Mouse (Mus musculus): Measurements from ENCODE around the gene 4930524B15Rik. TPM values are rescaled to one million over a fixed set of nuclear protein-coding genes. Genes with fewer than 3 reads are reported as not detected.
"Not testable (repeated sequence)": the region's sequence is repeated elsewhere in the genome, so short reads cannot be mapped to it uniquely, and the experiment has no call there.

The 4930524B15Rik gene
- polyA plus RNA-seq, 1 experiment from 2014 or later, result 0.11 TPM

DNA sequence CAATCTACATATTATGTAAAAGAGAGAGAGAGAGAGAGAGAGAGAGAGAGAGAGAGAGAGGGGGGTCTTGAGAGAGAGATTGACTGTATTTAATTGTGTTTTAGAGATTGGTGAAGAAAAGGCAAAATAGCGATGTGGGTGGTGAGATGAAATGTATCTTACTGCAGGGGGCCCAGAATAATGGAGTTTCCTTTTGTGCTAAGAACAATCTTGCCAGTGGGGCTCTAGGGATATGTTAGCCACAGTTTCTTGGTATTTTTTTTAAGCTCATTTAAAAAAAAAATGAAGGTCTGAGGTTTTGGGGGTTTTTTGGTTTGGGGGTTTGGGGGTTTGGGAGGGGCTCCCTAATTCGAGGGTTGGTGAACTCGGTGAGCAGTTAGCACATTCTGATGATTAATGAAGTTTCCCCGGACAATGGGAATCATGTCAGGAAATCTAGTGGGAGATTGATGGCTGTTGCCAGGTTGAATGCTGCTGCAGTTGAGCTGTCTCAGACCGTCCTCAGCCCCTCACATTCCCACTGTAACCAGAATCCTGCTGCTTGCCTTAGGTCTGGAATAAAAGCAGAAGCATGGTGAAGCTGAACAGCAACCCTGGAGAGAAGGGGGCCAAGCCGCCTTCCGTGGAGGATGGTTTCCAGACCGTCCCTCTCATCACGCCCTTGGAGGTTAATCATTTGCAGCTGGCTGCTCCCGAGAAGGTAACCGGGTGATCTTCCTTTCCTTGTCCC, 36.0 kb downstream of the 4930524B15Rik start:
- Histone ChIP-seq H3K36me3 (peaks cover 31% of the 10 kb centered on the region), H3K4me3 (peak overlapping the region; percentile 53), H3K9me3 (replicated peaks) (peaks cover 10% of the 10 kb centered on the region), H3K4me1 (peaks cover 47% of the 10 kb centered on the region), H3K27me3 (ENCODE audit: low read depth, poor library complexity, severe bottlenecking) (0 out of 2 replicates have a peak, but pooled peaks cover 4% of the 10 kb centered on the region), H3K27ac (replicated peaks) (peak overlapping the region; percentile 88)
- peak; percentile 43 for DNase-seq (ENCODE audit: low spot score)
- 3% methylated on average over 11 of the region's 11 CpGs for WGBS

DNA sequence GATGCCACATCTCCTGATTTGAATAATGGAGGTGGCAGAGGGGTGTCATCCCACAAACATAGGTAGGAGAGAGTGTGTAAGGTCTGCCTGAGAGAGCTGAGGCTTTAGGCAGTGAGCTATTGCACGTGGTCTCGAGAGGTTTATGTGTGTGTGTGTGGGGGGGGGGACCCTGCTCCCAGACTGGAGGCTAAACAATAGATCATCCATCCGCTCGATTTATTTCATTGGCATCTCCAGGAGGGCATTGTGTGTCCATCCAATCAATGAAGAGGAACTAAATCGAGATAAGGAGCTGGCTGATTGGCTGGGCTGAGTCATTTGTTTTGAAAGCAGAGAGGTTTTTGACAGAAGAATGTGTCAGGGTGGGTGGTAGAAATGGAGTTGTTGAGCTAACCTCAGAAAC, 37.3 kb downstream of the 4930524B15Rik start:
- peak; percentile 65 for DNase-seq (ENCODE audit: low spot score)
- H3K27me3 ChIP-seq (ENCODE audit: low read depth, poor library complexity, severe bottlenecking), result 0 out of 2 replicates have a peak, but pooled peaks cover 4% of the 10 kb centered on the region
- H3K27ac ChIP-seq (replicated peaks), result peak overlapping the region; percentile 88
- WGBS, result 6% methylated on average over 5 of the region's 5 CpGs
- peaks cover 47% of the 10 kb centered on the region for H3K4me1 ChIP-seq
- H3K36me3 ChIP-seq, result peaks cover 44% of the 10 kb centered on the region
- peak overlapping the region; percentile 53 for H3K4me3 ChIP-seq
- peaks cover 23% of the 10 kb centered on the region for H3K9me3 ChIP-seq (replicated peaks)

DNA sequence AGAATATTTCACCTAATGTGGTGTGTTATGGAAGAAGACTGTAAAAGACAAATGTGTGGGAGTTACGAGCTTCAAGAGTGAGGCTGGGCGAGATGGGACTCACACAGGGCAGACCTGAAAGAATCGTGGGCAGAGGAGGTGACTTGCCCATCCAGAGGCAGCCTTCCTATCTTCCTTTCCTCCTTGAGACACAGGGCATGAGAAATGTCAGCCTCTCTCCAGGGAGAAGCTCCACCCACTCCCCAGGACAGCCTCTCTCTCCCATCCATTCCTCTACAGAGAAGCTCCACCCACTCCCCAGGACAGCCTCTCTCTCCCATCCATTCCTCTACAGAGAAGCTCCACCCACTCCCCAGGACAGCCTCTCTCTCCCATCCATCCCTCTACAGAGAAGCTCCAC, 42.7 kb downstream of the 4930524B15Rik start:
- H3K27ac ChIP-seq (replicated peaks), result 0 out of 2 replicates have a peak overlapping the region, but pooled peaks have one; percentile 9
- H3K4me3 ChIP-seq; H3K27me3 ChIP-seq (ENCODE audit: low read depth, poor library complexity, severe bottlenecking); DNase-seq (ENCODE audit: low spot score): not testable (repeated sequence)
- H3K4me1 ChIP-seq, result peaks cover 53% of the 10 kb centered on the region
- WGBS, result 85% methylated on average over 3 of the region's 3 CpGs
- H3K9me3 ChIP-seq (replicated peaks), result peaks cover 27% of the 10 kb centered on the region
- peaks cover 50% of the 10 kb centered on the region for H3K36me3 ChIP-seq

DNA sequence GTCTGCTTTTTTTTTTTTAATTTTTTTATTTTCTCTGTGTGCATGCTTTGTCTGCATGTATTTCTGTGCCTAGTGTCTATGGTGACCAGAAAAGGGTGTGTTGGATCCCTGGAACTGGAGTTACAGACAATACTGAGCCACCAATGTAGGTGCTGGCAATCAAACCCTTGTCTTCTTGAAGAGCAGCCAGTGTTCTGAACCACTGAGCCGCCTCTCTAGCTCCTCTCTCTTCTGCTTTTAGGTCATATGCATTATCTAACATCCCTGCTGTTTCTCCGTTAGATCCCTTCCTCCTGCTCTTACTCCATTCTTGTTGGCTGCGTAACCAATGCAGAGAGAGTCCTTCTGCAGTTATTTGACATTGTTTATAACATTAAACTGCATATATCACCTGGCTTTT, 43.5 kb downstream of the 4930524B15Rik start:
- H3K36me3 ChIP-seq, result peaks cover 48% of the 10 kb centered on the region
- WGBS, result 85% methylated on average over 3 of the region's 3 CpGs
- H3K27me3 ChIP-seq (ENCODE audit: low read depth, poor library complexity, severe bottlenecking), result no peaks in the 10 kb centered on the region
- peaks cover 45% of the 10 kb centered on the region for H3K4me1 ChIP-seq
- DNase-seq (ENCODE audit: low spot score), result no peak
- peak overlapping the region; percentile 86 for H3K27ac ChIP-seq (replicated peaks)
- peaks cover 27% of the 10 kb centered on the region for H3K9me3 ChIP-seq (replicated peaks)
- no peak overlapping the region for H3K4me3 ChIP-seq

DNA sequence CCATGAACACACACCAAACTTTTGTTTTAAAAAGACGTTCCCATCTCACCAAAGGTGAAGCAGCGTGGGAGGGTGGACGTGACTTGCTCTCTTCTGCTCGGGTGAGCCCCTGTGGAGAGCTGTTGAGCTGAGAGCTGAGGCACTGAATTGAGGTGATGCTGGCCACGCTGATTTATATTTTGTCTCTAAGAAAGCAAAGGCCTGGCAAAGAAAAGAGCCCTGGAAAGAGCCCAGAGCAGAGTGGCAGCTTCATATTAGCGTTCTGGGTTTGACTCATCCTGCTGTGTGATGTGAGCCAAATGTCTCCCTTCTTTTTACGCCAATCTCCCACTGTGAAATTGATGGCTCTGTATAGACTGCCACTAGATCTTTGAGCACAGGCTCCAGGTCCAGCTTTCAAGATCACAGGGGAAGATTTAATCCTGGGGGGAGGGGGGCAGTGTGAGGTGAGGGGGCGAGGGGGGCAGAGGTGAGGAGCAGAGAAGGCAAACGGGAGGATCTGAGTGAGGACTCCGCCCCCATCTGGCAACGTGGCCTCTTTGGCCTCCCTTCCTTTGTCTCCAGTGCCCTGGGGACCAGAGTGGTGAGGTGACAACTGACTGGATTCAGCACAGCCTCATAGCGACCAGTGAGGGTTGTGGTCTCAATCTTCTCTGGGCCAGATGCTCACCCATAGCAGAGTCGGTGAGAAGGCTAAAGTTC, 44.7 kb downstream of the 4930524B15Rik start:
- H3K27me3 ChIP-seq (ENCODE audit: low read depth, poor library complexity, severe bottlenecking), result no peaks in the 10 kb centered on the region
- peak overlapping the region; percentile 2; the same call in 1 of the 2 replicates for H3K4me3 ChIP-seq
- peaks cover 39% of the 10 kb centered on the region for H3K36me3 ChIP-seq
- peak; percentile 82 for DNase-seq (ENCODE audit: low spot score)
- H3K4me1 ChIP-seq, result peaks cover 45% of the 10 kb centered on the region
- peak overlapping the region; percentile 86 for H3K27ac ChIP-seq (replicated peaks)
- H3K9me3 ChIP-seq (replicated peaks), result peaks cover 30% of the 10 kb centered on the region
- 14% methylated on average over 13 of the region's 13 CpGs for WGBS

DNA sequence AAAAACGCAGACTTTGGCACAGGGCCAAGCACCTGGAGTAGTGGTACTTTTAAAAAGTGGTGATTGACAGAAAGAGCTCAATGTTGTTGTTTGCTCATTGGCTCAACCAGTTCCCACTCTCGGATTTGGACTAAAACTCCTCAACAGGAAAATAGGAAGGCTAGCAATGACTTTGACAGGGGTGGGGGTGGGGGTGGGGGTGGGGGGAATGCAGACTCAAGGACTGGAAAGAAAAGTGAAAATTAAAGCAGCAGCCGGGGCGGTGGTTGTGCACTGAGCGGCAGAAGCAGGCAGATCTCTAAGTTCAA, 45.2 kb downstream of the 4930524B15Rik start:
- Histone ChIP-seq H3K4me1 (peaks cover 45% of the 10 kb centered on the region), H3K9me3 (replicated peaks) (peaks cover 28% of the 10 kb centered on the region), H3K27ac (replicated peaks) (peak overlapping the region; percentile 86), H3K36me3 (peaks cover 34% of the 10 kb centered on the region), H3K4me3 (peak overlapping the region; percentile 2; the same call in 1 of the 2 replicates), H3K27me3 (ENCODE audit: low read depth, poor library complexity, severe bottlenecking) (no peaks in the 10 kb centered on the region)
- 57% methylated on average over 5 of the region's 5 CpGs for WGBS
- no peak for DNase-seq (ENCODE audit: low spot score)

DNA sequence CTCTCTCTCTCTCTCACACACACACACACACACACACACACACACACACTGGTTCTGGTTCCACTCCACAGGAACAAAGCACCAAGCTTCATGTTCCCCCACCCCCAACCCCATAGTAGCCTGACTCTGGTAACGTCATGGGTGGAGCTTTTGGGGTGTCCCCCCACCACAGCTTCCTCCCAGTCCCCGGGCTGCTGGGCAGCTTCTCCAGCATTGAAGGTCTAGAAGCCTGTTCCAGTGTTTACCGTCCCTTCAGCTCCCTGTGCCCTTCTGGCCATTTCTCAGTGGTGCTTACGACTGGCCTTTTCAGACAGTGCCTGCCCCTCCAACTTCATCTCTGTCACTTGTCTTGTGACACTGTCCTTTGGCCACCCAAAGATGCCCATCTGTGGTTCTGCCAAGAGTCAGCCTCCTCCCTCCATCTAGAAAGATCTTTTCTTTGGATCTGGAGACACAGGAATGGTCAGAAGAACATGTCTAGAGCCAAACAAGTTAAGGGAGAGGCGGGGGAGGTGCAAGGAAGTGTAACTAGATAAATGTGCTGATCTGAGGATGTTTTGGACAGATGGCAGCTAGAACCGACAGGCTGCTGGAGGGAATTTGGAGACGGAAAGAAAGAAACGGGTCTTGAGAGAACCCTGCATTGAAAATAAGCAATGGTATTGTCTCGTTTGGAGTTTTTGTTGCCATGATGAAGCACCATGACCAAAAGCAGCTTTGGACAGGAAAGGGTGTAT, 46.6 kb downstream of the 4930524B15Rik start:
- H3K27me3 ChIP-seq (ENCODE audit: low read depth, poor library complexity, severe bottlenecking), result no peaks in the 10 kb centered on the region
- peaks cover 20% of the 10 kb centered on the region for H3K36me3 ChIP-seq
- whole genome bisulfite sequencing, result 71% methylated on average over 9 of the region's 9 CpGs
- no peak overlapping the region for H3K4me3 ChIP-seq
- H3K27ac ChIP-seq (replicated peaks), result peak overlapping the region; percentile 86
- no peak for DNase-seq (ENCODE audit: low spot score)
- H3K9me3 ChIP-seq (replicated peaks), result peaks cover 14% of the 10 kb centered on the region
- peaks cover 49% of the 10 kb centered on the region for H3K4me1 ChIP-seq

DNA sequence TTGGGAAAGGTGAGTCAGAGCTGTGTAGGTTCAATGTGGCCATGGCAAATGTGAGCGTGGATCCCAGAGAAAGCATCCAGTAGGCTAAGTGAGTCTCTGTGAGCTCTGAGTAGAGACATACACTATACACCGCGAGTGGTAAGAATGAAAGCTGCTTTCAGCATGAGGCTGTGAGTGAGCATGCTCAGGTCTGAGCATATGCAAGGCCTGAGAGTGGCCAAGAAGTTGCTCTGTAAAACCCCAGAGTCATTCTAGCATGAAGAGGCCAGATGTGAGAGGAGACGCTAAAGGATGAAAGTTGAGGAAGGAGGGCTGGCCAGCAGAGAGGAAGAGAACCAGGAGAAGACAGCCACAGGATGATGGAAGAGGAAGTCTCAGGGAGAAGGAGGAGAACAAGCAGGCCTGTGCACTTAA, 47.6 kb downstream of the 4930524B15Rik start:
- H3K9me3 ChIP-seq (replicated peaks), result 0 out of 2 replicates have a peak, but pooled peaks cover 4% of the 10 kb centered on the region
- H3K4me3 ChIP-seq, result no peak overlapping the region
- peaks cover 58% of the 10 kb centered on the region for H3K4me1 ChIP-seq
- H3K27me3 ChIP-seq (ENCODE audit: low read depth, poor library complexity, severe bottlenecking), result no peaks in the 10 kb centered on the region
- peaks cover 10% of the 10 kb centered on the region for H3K36me3 ChIP-seq
- peak overlapping the region; percentile 86; the same call in 1 of the 2 replicates for H3K27ac ChIP-seq (replicated peaks)
- no peak for DNase-seq (ENCODE audit: low spot score)
- 90% methylated on average over 4 of the region's 4 CpGs for WGBS

DNA sequence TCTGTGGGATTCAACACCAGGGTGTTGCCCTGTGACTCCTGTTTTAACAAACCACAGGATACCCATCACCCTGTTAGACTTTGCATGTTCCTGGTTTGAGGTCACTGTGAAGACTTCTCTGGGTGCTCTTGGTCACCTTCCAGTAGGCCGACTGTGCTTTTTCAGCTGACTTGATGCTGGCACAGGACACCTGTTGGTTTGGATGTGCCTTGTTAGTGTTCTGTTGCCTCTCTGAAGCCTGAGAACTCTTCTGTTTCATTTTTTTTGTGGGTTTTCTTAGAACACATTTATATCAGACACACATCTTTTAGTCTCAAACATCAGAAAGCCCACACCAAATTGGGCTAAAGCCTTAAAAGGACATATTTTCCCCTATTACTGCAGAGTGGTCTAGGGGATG, 48.2 kb downstream of the 4930524B15Rik start:
- peaks cover 61% of the 10 kb centered on the region for H3K4me1 ChIP-seq

DNA sequence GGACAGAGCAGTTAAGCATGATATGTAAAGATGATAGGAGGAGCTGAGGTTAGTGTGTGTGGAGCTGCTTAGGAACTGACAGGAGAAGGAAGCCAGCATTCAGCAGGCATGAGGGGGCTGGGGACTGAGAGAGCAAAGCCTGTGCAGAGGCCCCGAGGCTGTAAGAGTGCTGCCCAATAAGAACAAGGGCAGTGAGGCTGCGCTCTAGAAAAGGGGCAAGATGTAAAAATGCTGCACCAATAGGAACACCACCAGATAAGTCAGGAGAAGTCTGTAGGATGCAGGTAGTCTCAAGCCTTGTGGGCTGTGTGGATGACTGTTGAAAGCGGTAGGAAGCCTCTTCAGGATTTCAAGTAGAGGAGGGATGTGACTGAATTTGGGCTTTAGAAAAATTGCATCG, 52.8 kb downstream of the 4930524B15Rik start:
- no peak for DNase-seq (ENCODE audit: low spot score)
- H3K4me1 ChIP-seq, result peaks cover 48% of the 10 kb centered on the region
- 66% methylated on average over 4 of the region's 4 CpGs for WGBS

More for the DNA sequence above, 48.2 kb downstream of the 4930524B15Rik start:
- Histone ChIP-seq H3K36me3 (peaks cover 12% of the 10 kb centered on the region; the same call in 1 of the 2 replicates), H3K27ac (replicated peaks) (no peak overlapping the region), H3K4me3 (no peak overlapping the region), H3K27me3 (ENCODE audit: low read depth, poor library complexity, severe bottlenecking) (no peaks in the 10 kb centered on the region), H3K9me3 (replicated peaks) (0 out of 2 replicates have a peak, but pooled peaks cover 4% of the 10 kb centered on the region)
- 92% methylated on average over 1 of the region's 1 CpGs for WGBS
- no peak for DNase-seq (ENCODE audit: low spot score)

DNA sequence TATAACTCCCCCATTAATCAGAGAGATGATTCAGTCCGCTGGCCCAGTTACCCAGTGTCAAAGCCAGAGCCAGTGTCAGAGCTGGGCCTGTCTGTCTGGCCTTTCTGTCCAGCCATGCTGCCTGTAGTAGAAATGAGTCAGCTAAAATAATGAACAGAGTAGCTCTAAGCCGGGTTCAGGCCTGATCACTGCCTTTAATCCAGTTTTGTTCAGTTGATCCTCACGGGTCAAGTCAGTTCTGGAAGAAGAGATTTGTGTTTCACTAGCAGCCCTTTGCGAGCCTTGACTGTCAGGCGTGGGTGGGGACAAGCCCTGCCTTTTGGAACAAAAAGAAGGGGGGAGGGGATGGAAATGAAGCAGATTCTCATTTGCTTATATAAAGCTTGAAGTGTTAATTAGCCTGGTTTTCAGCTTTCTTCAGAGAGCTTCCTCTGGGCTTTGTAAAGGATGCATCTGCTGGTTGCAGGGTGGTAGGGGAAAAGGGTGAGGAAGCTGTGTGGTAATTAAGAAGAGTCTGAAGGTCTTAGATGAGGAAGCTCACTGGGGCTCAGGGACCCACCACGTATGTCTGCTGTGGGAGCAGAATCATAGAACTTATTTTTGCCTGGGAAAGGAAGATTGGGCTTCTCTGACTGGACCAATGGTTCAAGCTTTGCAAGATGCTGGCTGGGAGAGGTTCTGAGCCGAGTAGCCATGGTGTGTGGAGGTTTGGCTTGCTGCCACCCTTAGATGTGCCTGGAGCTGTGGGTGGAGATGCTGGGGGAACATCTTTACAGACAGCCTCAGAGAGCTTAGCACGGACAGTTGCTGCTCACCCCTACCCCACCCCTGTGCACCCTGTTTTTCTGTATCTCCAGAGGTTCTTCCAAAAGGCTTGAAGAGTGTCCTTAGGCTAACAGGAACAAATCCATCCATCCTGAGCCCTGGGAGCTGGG, 54.9 kb downstream of the 4930524B15Rik start:
- Histone ChIP-seq H3K4me1 (peaks cover 48% of the 10 kb centered on the region), H3K36me3 (peaks cover 22% of the 10 kb centered on the region), H3K27me3 (ENCODE audit: low read depth, poor library complexity, severe bottlenecking) (no peaks in the 10 kb centered on the region; the same call in 1 of the 2 replicates), H3K4me3 (no peak overlapping the region), H3K9me3 (replicated peaks) (no peaks in the 10 kb centered on the region), H3K27ac (replicated peaks) (peak overlapping the region; percentile 70)
- peak; percentile 16 for DNase-seq (ENCODE audit: low spot score)
- 35% methylated on average over 8 of the region's 8 CpGs for WGBS

More for the DNA sequence above, 52.8 kb downstream of the 4930524B15Rik start:
- H3K4me3 ChIP-seq, result no peak overlapping the region
- 0 out of 2 replicates have a peak, but pooled peaks cover 4% of the 10 kb centered on the region for H3K9me3 ChIP-seq (replicated peaks)
- no peaks in the 10 kb centered on the region; the same call in 1 of the 2 replicates for H3K27me3 ChIP-seq (ENCODE audit: low read depth, poor library complexity, severe bottlenecking)
- H3K36me3 ChIP-seq, result peaks cover 28% of the 10 kb centered on the region
- no peak overlapping the region; the same call in 1 of the 2 replicates for H3K27ac ChIP-seq (replicated peaks)

Measured in midbrain, embryonic 10.5 days (tissue).